18 mouse cellular contexts compared by ENCODE assay signal in genomic region chr8:45596591-45596990, GRCm38 (mm10).
"Had no signal": no experiment of that assay in that cellular context is flagged by ENCODE, and none has a peak within 500 bp of the region (broad histone marks: within the 10 kb centered on the region; RNA-seq: fewer than 3 reads in every experiment).

No protein-coding gene starts in this region.

- H3K4me2 ChIP-seq: intestine, embryonic 15.5 days; kidney, embryonic 15.5 days; liver, embryonic 12.5 days; liver, embryonic 15.5 days; neural tube, embryonic 13.5 days; stomach, embryonic 15.5 days had no signal

- H3K27ac ChIP-seq: intestine, embryonic 15.5 days; kidney, embryonic 15.5 days; left cerebral cortex, adult 2 months; liver, embryonic 12.5 days; liver, embryonic 15.5 days; macrophage; neural tube, embryonic 13.5 days; stomach, embryonic 15.5 days had no signal

- DNase-seq: kidney, adult 11 months; kidney, adult 8-10 months; kidney, postnatal 10 days; kidney, postnatal 36 days; layer of hippocampus, postnatal 36 days; midbrain, embryonic 14.5 days; right cerebral cortex, adult 18-20 months; right cerebral cortex, postnatal 14 days; right cerebral cortex, postnatal 4 days; thymus, postnatal 25 days had no signal

- H3K27me3 ChIP-seq: intestine, embryonic 15.5 days; kidney, embryonic 15.5 days; liver, embryonic 12.5 days; liver, embryonic 15.5 days; neural tube, embryonic 13.5 days; stomach, embryonic 15.5 days had no signal

- H3K4me3 ChIP-seq: intestine, embryonic 15.5 days; kidney, embryonic 15.5 days; left cerebral cortex, adult 2 months; liver, embryonic 12.5 days; liver, embryonic 15.5 days; neural tube, embryonic 13.5 days; stomach, embryonic 15.5 days had no signal

- H3K9me3 ChIP-seq: intestine, embryonic 15.5 days; kidney, embryonic 15.5 days; liver, embryonic 12.5 days; liver, embryonic 15.5 days; neural tube, embryonic 13.5 days; stomach, embryonic 15.5 days had no signal

- H3K36me3 ChIP-seq: intestine, embryonic 15.5 days; kidney, embryonic 15.5 days; liver, embryonic 12.5 days; liver, embryonic 15.5 days; neural tube, embryonic 13.5 days; stomach, embryonic 15.5 days had no signal

- H3K9ac ChIP-seq: intestine, embryonic 15.5 days; kidney, embryonic 15.5 days; liver, embryonic 12.5 days; liver, embryonic 15.5 days; neural tube, embryonic 13.5 days; stomach, embryonic 15.5 days had no signal

- H3K4me1 ChIP-seq: liver, embryonic 12.5 days; liver, embryonic 15.5 days; stomach, embryonic 15.5 days had no signal

- ATAC-seq: intestine, embryonic 15.5 days; liver, embryonic 12.5 days had no signal
